Mouse (Mus musculus): ENCODE data around the gene Rnase9. TPM values are rescaled to one million over a fixed set of nuclear protein-coding genes. Genes with fewer than 3 reads are reported as not detected.

Gene Rnase9
- total and polyA plus RNA-seq, 3 experiments, result not detected

GRCm38 (mm10) chr14:51087762-51088161, 46.1 kb upstream of the Rnase9 start:
- H3K9me3 ChIP-seq (replicated peaks; ENCODE audit: low read length), result no peaks in the 10 kb centered on the region
- H3K36me3 ChIP-seq (replicated peaks in 1 of 2; ENCODE audit: control insufficient read depth in 1 of 2, insufficient read depth in 1 of 2, low read length in 1 of 2), result no peaks in the 10 kb centered on the region
- H3K4me3 ChIP-seq (replicated peaks in 1 of 3; ENCODE audit: low read depth in 2 of 3, low read length in 2 of 3, poor library complexity in 1 of 3), result peak overlapping the region in 2 of 3 experiments; percentile 66 to 90
- peak; percentile 20 for DNase-seq (ENCODE audit: extremely low read depth)
- H3K27ac ChIP-seq (ENCODE audit: insufficient read depth, low read depth), result no peak overlapping the region
- H3K79me2 ChIP-seq (replicated peaks; ENCODE audit: control insufficient read depth, extremely low read depth, insufficient read depth, poor library complexity, severe bottlenecking), result no peaks in the 10 kb centered on the region
- peak overlapping the region; percentile 93 for H3K4me2 ChIP-seq (ENCODE audit: insufficient read depth, low read depth, poor library complexity, severe bottlenecking)
- in situ Hi-C loops (cut with MboI; ENCODE audit: low pct_ligation_motif_present, low pct_unique_long_range_greater_than_20kb, low sequenced_read_pairs) (no loop called here), dilution Hi-C loops (cut with MboI; ENCODE audit: extremely low pct_ligation_motif_present, extremely low pct_unique_long_range_greater_than_20kb, low sequenced_read_pairs) (no loop called here)
- no peak for TF ChIP-seq GABPA (IDR thresholded peaks at IDR 0.05; ENCODE audit: insufficient replicate concordance, low read depth, low read length)
- TF ChIP-seq EP300 (IDR thresholded peaks at IDR 0.05; ENCODE audit: low read length), result no peak
- no peak for TF ChIP-seq KAT2A (IDR thresholded peaks at IDR 0.05; ENCODE audit: insufficient replicate concordance, low read length)
- TF ChIP-seq CHD2 (IDR thresholded peaks at IDR 0.05; ENCODE audit: low read length), result no peak
- TF ChIP-seq RCOR1 (conservative IDR thresholded peaks at IDR 0.05; ENCODE audit: low read depth, low read length), result no peak
- no peak for TF ChIP-seq E2F4 (IDR thresholded peaks at IDR 0.05; ENCODE audit: insufficient replicate concordance, low read depth, low read length)
- no peak for TF ChIP-seq USF1 (IDR thresholded peaks at IDR 0.05; ENCODE audit: low read depth, low read length)
- TF ChIP-seq JUND (conservative IDR thresholded peaks at IDR 0.05; ENCODE audit: low read depth, low read length), result no peak
- no peak for TF ChIP-seq ELF1 (IDR thresholded peaks at IDR 0.05; ENCODE audit: low read depth, low read length)
- no peak for TF ChIP-seq POLR2AphosphoS2 (IDR thresholded peaks at IDR 0.05; ENCODE audit: low read depth, low read length)
- TF ChIP-seq PAX5 (IDR thresholded peaks at IDR 0.05; ENCODE audit: low read length), result no peak
- peak; percentile 34; the same call in 1 of the 2 replicates for TF ChIP-seq MXI1 (IDR thresholded peaks at IDR 0.05; ENCODE audit: low read depth, low read length)
- no peak for TF ChIP-seq JUN (IDR thresholded peaks at IDR 0.05; ENCODE audit: insufficient read depth, low read depth, low read length)
- peak; percentile 93 for TF ChIP-seq ZNF384 (IDR thresholded peaks at IDR 0.05; ENCODE audit: low read depth, low read length)
- TF ChIP-seq CHD1 (IDR thresholded peaks at IDR 0.05; ENCODE audit: low read depth, low read length), result peak; percentile 39; the same call in 1 of the 2 replicates
- no peak for TF ChIP-seq MEF2A (IDR thresholded peaks at IDR 0.05; ENCODE audit: borderline replicate concordance, low read depth, low read length)
- TF ChIP-seq IRF4 (IDR thresholded peaks at IDR 0.05; ENCODE audit: low read depth, low read length), result no peak
- TF ChIP-seq TCF12 (IDR thresholded peaks at IDR 0.05; ENCODE audit: low read depth, low read length), result no peak
- TF ChIP-seq ZC3H11A (IDR thresholded peaks at IDR 0.05; ENCODE audit: low read depth, low read length), result no peak
- no peak for TF ChIP-seq TBP (conservative IDR thresholded peaks at IDR 0.05; ENCODE audit: low read depth, low read length)
- no peak for TF ChIP-seq MAZ (IDR thresholded peaks at IDR 0.05; ENCODE audit: low read depth, low read length)
- no peak for TF ChIP-seq MAX (IDR thresholded peaks at IDR 0.05; ENCODE audit: low read length)
- no peak for TF ChIP-seq POLR2A (IDR thresholded peaks at IDR 0.05; ENCODE audit: low read depth, low read length)
- H3K9ac ChIP-seq (ENCODE audit: insufficient read depth, low read depth), result peak overlapping the region; percentile 48; the same call in 1 of the 2 replicates
- H3K27me3 ChIP-seq (replicated peaks), result peaks cover 2% of the 10 kb centered on the region
- peaks cover 0 to 27% of the 10 kb centered on the region in 2 experiments; a peak in 2 of 4 replicates for H3K4me1 ChIP-seq (ENCODE audit: control insufficient read depth in 1 of 2, insufficient read depth in 2 of 2)
